Mouse (Mus musculus) forelimb bud, embryonic 11.5 days (tissue): Measurements from ENCODE around the gene Cpsf3.

Experiments
- DNase-seq: peaks from one replicate; pipeline ENCODE4 v3.0.0-alpha.2; 2012; ENCODE audit warnings: low read depth, low spot score

Cpsf3 gene

DNA sequence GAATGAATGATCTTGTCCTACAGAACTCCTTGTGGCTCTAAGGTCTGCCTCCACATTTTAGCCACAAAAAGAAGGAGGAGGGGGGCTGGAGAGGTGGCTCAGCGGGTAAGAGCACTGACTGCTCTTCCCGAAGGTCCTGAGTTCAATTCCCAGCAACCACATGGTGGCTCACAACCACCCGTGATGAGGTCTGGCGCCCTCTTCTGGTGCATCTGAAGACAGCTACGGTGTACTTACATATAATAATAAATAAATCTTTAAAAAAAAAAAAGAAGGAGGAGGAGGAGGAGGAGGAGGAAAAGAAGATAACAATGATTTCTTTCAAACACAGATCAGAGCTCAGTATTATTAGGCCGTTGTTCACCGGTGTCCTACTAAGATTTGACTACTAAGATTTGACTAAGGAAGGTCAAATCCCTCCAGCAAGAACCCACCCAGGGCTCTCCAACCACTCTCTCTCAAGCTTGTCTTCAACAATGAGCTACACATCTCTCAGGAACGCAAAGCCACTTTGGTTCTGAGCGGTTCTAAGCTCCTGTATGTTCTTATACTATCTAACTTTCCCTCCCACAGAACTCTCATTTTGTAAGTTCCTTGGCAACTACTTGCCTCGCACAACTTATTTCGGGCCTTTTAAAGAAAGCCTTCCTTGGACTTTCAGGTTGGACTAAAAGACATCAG lies at the start of gene Cpsf3:
Gene Cpsf3, plus strand, starts transcription at position 631 of the 681 bp plus-strand sequence.
- DNase-seq = no peak

DNA sequence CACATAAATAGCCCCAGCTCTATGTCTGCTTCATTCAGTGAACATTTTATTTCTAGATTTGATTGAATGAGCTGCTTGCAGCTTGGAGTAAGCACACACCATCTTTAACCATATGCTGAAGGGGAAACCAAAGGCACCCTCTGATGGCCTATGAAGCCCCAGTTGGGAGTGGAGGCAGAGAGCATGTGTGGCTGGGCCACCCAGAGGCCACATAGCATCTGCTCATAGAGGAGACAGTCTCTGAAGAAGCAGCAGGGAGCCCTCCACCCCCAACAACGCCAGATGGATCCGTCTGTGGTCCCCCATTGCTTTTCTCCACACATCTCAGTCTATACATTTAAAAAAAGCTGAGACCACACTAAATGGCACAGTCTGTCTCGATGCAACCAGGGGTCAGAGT lies 43.2 kb upstream of the Cpsf3 start:
- DNase-seq = no peak

GRCm38 (mm10) chr12:21244375-21244960 lies 40.7 kb upstream of the Cpsf3 start:
- no peak for DNase-seq

DNA sequence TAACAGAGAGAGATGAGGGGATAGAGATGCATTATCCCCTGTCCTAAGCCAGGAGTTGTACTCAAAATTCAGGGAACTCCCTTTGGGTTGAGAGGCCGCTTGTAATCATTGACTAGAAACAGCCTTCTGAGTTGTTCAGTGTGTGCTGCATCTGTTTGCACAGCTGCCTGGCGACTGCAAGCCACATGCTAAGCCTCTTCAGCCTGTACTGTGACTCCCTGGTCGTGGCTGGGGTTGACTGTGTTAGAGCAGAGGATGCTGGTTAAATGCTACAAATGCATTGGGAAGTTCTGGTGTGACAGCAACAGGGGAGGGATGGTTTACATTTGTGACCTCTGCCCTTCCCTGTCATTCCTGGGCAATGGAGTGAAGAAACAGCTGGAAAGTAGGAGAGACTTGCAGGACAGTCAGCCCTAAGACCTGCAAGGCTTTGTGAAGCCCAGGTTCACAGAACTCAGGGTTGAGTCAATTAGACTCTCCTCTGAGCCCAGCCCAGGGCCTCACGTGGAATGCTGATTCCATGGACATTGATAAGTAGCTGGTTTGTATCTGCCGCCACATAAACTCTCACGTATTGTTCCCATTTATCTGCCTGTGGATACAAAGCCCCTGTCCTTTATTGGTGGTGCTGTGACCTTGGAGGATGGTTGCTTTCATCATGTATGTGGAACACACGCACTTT lies 37.3 kb upstream of the Cpsf3 start:
- no peak for DNase-seq

DNA sequence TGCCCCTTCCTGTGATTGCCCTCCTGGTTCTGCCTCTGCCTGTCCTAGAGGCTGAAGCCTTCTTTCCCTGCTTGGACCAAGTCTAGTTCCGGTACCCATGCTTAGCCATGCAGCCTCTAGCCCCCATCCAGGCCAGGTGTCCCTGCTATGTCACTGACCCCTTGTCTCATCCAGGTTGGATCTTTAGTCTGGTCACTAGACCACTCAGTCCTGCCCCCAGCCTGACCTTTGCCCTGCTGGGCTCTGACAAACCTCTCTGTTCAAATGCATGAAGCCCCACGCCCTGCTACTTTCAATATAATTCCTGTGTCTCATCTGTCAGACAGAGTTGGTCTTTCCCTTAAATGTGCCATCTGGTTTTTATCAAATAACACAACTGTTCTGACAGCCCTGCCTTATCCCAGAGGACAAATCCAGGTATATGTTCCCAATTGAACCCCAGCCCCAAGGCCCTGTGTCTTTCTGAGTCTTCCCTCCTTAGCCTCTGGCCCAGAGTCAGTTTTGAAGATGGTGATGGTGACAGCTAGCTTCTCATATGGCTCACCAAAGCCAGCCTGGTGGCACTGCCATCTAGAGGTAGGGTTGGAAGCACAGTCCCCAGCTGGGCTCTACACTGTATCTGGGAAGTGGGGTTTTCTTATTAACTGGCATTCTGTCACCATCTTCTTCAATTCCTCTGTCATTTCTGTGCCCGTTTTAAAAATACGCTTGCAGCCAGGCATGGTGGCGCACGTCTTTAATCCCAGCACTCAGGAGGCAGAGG lies 24.5 kb upstream of the Cpsf3 start:
- no peak for DNase-seq

DNA sequence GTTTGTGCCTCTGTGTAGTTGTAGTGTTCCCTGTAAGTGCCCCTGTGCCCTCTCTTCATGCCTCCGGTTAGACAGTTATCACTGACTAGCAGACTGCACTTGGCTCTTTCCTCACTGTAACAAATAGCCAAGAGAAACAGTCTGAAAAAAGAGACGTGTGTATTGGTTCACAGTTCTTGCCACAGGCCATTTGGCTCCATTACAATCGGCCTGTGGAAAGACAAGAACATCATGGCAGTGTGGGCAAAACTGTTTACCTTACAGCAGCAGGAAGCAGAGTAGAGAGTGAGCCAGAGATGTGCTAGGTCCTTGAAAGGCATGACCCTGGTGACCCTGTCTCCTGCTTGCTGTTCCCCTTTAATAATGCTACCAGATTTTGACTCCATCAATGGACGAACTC lies 23.7 kb upstream of the Cpsf3 start:
- no peak for DNase-seq

DNA sequence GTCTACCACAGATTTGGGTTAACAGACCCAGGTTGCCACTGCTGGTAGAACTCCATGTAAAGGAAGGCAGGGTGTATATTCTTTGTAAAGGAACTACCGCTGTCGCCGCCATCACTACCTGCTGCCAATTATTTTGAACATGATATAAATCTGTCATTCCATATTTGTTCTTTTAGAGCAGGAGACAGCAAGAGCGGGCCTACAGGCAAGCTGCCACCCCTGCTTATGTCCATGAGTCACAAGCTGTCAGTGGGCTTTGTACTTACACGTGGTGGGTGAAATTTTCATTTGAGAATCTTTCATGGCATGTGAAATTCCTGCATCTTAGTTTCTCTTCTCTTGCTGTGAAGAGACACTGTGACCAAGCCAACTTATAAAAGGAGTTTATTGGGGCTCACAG lies 21.9 kb upstream of the Cpsf3 start:
- no peak for DNase-seq

DNA sequence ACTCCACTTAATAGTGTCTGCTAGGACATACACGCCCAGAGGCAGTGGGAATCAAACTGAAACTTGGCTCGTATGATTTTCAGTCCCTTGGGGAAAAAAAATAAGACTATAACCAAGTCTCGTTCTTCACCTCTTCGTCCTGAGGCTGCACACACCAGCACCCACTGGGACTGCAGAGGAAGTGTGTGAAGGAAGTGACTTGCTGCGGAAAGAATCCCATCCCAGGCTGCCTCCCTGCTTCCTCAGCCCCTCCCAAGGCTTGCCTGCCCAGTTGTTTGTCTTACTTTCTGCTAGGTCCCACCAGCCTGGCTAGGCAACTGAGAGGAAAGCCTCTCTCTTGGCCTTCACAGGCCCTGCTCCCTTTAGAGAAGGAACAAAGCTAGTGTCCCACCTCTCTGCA lies 20.9 kb upstream of the Cpsf3 start:
- no peak for DNase-seq

DNA sequence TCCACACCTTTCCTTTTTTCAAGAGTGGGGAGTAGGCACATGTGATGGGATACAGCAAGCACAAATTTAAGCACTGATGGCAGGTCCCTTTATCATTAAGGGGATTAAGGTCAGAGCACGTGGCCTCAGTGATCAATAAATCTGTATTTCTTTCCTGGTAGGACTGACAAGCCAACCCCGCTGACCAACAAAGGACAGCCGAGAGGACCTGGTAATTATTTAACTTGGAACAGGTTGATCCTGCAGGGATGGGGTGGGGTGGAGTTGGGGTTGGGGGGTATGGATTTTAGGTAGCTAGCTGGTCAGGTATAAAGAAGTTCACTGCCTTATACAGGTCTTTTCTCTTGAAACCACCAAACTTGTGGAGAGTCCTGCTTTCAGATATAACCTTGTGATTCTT lies 20.2 kb upstream of the Cpsf3 start:
- DNase-seq = no peak

GRCm38 (mm10) chr12:21265501-21265900 lies 19.7 kb upstream of the Cpsf3 start:
- no peak for DNase-seq

DNA sequence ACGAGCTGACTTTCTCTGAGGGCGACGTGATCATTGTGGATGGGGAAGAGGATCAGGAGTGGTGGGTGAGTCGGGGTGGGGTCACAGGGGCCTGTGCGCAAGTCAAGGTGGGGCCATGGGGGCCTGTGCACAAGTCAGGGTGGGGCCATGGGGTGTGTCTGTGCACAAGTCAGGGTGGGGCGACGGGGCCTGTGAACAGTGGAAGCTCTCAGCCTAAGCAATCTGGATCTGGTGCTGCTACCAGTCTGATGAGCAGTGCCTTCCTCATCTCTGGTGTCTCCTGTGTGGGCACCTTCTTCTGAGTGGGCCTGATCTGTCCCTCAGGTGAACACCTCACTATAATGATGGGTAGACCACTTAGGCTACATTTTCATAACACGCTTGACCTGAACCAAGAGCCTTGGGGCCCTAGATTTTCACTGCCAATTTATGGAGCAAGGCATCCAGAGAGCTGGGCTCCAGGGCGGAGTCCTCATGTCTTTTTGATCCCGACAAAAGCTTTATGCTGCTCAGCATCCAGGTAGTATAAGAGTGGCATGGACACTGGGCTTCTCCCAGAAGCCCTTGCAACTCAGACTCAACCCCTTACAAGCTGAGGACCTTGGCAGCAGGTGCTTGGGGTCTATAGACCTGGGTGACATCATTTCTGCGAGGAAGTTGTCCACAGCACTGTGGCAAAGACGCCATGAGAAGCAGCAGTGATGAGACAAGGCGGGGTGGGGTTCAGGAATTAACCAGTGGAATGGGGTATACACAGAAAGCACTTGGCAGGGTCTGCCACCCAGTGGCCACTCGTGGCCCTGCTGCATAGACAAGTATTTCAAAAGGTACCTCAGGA lies 19.0 kb upstream of the Cpsf3 start:
- peak; percentile 31 for DNase-seq

- DNase-seq = no peak
These were observed 18.4 kb upstream of the Cpsf3 start for GRCm38 (mm10) chr12:21266784-21267098.

DNA sequence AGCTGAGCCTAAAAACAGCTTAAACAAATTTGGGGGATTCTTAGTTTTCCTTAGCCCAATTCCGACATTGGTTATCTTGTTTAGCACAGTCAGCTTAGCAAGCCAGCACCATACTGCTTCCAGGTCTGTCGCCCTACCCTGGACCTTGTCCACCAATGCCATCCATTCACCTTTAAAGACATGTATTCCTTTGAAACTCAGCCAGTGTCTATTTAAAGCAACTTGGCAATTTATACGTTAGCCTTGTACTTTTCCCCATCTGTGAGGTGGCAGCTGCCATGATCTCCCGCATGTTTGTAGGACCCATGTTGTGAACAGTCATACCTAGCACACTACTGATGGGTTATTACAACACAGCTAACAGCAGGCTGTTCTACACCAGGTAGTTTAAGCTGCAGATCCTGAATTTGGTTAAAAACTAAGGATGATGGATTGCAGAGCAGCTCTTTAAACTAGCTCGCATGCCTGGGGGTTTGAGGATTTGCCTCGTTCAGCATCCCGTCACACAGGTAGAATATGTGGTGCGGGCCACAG lies 17.0 kb upstream of the Cpsf3 start:
- DNase-seq = no peak

GRCm38 (mm10) chr12:21274446-21274845 lies 10.7 kb upstream of the Cpsf3 start:
- no peak for DNase-seq

DNA sequence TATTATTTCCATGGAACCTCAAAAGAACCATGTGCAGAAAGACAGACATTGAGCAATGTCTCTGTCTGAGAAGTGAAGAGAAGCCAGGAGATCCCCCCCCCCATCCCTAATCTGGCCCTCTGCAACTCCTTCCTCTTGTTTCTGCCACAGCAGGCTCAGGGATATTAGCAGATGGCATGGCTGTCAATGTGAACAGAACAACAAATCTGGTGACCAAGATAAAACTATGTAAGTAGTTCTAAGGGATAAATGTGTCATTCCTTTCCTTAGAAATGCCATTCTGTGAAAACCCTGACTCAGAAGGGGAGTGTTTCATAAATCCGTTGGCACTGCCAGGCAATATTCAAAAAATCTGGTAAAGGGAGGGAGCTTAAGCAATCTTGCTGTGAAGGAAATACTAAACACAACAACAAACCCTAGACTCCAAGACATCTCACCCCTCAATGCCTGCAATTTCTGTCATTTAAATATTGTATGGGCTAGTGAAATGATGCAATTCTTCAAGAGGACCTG lies 7.8 kb upstream of the Cpsf3 start:
- no peak for DNase-seq

DNA sequence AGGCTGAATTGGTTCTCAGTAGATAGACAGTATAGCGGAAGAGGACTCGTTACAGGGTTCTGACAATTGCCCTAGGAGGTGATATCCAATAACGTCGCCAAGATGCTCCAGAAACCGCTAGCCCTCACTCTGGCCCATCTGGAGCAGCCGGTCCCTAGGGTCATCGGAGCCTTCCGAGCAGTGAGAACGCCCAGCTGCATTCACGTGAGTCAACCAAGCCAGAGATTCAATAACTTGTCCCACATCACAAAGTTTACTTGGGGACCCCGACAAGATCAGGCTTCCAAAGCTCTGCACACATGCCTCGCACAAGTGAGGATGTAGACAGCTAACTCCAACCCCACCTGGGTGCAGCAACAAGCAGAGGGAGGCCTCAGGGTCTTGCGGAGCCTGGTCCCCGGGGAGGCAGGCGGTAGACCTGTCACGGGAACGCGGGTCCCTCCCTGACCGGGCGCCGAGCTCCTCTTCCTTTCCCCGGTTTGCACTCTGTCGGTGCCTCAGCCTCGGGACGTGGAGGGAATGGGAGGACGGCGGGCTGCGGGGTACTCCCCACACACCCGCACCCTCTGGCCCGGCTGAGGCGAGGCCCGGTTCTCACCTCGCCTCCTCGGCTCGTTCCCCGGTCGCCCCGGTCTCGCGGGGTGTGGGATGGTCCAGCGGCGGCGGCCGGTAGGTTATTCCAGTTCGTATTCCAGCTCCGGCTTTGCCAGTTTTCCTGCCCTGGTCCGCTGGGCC lies 484 bp downstream of the Cpsf3 start:
- DNase-seq = peak; percentile 48

DNA sequence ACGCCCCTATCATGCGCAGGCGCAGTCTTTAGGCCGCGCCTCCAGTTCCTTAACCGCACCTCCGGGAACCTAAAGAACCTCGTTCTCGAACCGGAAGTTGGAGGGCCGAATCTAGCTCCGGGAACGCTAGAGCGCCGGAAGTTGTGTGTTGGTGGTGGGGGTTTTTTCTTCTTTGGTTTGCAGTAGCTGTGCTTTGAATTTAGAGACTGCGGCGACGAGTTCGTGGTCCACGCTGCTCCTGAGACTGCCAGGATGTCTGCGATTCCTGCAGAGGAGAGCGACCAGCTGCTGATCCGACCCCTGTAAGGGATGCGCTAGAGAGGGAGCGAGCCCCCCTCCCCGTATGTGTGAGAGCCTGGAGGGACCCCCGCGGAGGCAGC lies 1.0 kb downstream of the Cpsf3 start, which contains the start of gene Itgb1bp1:
Gene Itgb1bp1, minus strand, starts transcription at position 42 of the 380 bp plus-strand sequence.
- peak; percentile 99 for DNase-seq

DNA sequence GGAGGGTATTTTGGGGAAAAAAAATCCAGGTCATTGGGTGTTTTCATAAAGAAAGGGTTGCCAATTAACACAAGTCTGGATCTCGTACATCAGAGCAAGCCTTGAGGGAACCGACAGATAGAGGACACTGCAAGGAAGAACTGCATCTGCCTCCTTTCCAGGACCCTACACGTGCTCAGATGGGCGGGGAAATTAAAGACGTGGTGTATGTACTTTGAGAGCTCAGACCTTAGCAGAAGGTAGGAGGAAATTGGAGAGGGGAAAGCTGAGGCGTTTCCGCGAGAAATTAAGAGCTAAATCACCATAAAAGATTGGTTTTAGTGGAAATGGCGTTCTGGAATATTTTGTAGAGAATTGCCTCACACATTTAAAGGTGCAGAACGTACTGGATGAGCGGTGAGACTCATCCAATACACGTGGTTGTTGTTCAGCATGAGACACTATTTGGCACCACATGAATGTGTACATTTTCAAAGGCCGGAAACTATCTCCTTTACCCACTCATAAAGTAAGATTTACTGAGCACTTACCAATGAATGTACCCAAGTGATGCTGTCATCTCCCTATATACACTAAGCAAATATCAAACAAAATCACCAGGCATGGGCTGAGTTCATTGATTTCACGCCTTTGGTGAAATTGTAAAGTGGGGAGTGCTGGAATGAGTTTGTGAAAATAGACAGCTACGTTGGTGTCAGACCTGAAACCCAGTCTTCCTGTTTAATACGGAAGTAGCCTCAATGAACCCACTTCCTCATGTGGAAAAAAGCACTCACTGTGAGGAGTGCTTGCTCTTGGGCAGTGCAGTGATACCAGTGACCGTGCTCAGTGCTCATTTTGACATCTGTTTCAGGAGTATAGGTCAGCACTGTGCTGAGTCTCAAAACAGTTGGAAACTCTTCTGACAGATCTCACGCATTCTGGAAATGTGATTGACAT lies 1.8 kb downstream of the Cpsf3 start:
- DNase-seq = peak; percentile 6

DNA sequence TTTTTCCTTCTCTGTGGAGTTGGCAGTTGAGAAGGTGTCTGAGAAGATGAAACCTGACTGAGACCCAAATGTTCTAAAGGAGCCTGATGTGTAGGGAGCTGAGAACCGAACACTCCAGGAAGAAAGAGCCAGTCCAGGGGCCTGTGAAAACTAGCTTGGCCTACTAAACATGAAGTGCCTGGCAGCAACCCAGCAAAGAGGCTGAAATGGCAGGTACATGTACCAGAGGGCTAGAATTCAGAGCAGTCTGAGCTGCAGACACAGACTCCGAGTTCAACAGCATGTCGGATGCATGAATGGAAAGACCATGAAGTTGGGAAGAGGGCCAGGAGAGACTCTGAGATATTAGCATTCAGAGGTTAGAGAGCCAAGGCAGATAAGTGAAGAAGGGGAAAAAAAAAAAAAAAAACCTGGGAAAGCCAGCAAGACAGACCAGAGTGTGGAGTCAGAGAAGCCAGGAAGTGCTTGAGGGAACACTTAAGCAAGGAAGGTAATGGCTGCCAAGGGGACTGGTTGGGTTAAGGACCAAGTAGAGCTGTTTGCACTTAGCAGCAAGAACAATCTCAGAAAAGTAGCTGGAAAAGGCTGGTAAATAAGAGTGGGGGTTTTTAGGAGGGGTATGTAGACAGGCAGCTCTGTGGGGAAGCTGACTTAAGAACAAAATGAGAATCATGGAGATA lies 3.7 kb downstream of the Cpsf3 start:
- DNase-seq = no peak
